Mouse (Mus musculus): ENCODE measurements at regions not wholly inside any gene's neighbourhood (a gene's known extent, or its start where the extent isn't known, plus 50 kb on each side); places are given as distances from the start of the nearest gene placed in this dataset.

- no peak for ATAC-seq (ENCODE audit: low FRiP score)
- no peaks in the 10 kb centered on the region for H3K9me3 ChIP-seq
- 69% methylated on average over 3 of the region's 3 CpGs for WGBS
These were observed 276.5 kb downstream of the Insc start for GRCm38 (mm10) chr7:115020023-115020422.

DNA sequence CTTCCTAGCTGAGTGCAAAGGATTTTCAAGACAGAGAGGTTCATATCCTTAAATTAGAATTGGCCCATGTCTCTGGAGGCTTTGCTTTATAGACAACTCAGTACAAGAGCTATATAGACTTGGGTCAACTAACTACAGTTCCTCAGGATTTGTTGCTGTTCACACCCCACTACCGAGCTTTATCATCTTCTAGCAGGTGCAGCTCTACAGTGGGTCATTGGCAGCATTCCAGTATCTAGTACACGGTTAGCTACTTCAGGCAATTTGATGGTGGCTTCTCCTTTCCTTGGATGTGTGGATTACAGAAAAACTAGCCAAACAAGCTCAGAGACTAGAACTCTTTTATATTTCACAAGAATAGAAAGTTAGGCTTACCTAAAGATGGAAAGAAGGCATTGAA lies 282.3 kb downstream of the Insc start:
- Histone ChIP-seq H3K4me2 (no peak overlapping the region), H3K9ac (no peak overlapping the region)

More at GRCm38 (mm10) chr7:115020023-115020422, 276.5 kb downstream of the Insc start:
- no peaks in the 10 kb centered on the region for H3K36me3 ChIP-seq
- no peaks in the 10 kb centered on the region for H3K4me1 ChIP-seq (replicated peaks)
- H3K4me3 ChIP-seq, result no peak overlapping the region
- H3K27me3 ChIP-seq, result no peaks in the 10 kb centered on the region
- H3K9ac ChIP-seq, result no peak overlapping the region
- no peak overlapping the region for H3K4me2 ChIP-seq
- H3K27ac ChIP-seq, result no peak overlapping the region

GRCm38 (mm10) chr7:115027685-115028084 lies 284.2 kb downstream of the Insc start:
- WGBS, result 79% methylated on average over 1 of the region's 1 CpGs
- no peak overlapping the region for H3K9ac ChIP-seq
- no peaks in the 10 kb centered on the region for H3K9me3 ChIP-seq
- no peak for ATAC-seq (ENCODE audit: low FRiP score)
- no peaks in the 10 kb centered on the region for H3K27me3 ChIP-seq
- no peak overlapping the region for H3K4me3 ChIP-seq
- H3K4me1 ChIP-seq (replicated peaks), result no peaks in the 10 kb centered on the region
- H3K36me3 ChIP-seq, result no peaks in the 10 kb centered on the region
- H3K4me2 ChIP-seq, result no peak overlapping the region
- H3K27ac ChIP-seq, result no peak overlapping the region

More for the DNA sequence above, 282.3 kb downstream of the Insc start:
- Histone ChIP-seq H3K9me3 (no peaks in the 10 kb centered on the region), H3K27me3 (no peaks in the 10 kb centered on the region), H3K27ac (no peak overlapping the region), H3K4me1 (replicated peaks) (no peaks in the 10 kb centered on the region), H3K4me3 (no peak overlapping the region), H3K36me3 (no peaks in the 10 kb centered on the region)
- ATAC-seq (ENCODE audit: low FRiP score), result no peak
- WGBS, result 91% methylated on average over 2 of the region's 2 CpGs

DNA sequence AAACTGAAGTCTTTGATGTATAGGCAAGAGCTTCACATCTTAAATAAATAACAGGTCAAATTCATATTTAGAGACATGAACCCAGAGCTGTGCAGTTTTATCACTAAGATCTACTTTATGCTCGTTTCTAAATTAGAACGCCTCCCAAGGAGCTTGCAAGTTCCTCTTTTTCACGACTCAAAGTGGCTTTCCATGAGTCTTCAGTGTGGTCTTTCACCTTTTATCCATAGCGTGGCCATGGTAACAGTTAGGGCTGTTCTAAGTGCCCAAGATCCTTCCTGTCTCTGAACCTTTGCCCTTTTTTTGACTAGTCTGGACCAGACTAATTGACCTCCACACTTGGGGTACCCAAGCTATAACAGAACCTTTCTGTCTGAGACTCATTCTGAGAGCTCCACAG lies 290.5 kb downstream of the Insc start:
- no peaks in the 10 kb centered on the region for H3K4me1 ChIP-seq (replicated peaks)
- no peak overlapping the region for H3K4me3 ChIP-seq
- no peak overlapping the region for H3K4me2 ChIP-seq
- H3K9ac ChIP-seq, result no peak overlapping the region
- WGBS, result 77% methylated on average over 4 of the region's 4 CpGs
- H3K27ac ChIP-seq, result no peak overlapping the region
- 0 out of 2 replicates have a peak, but pooled peaks cover 2% of the 10 kb centered on the region for H3K27me3 ChIP-seq
- H3K36me3 ChIP-seq, result no peaks in the 10 kb centered on the region
- no peak for ATAC-seq (ENCODE audit: low FRiP score)
- no peaks in the 10 kb centered on the region for H3K9me3 ChIP-seq

- H3K27me3 ChIP-seq, result peaks cover 60% of the 10 kb centered on the region
- no peak for ATAC-seq (ENCODE audit: low FRiP score)
- no peaks in the 10 kb centered on the region for H3K36me3 ChIP-seq
- H3K4me2 ChIP-seq, result no peak overlapping the region
- H3K9ac ChIP-seq, result no peak overlapping the region
- no peak overlapping the region for H3K27ac ChIP-seq
- H3K4me1 ChIP-seq (replicated peaks), result peaks cover 19% of the 10 kb centered on the region
- no peaks in the 10 kb centered on the region for H3K9me3 ChIP-seq
- H3K4me3 ChIP-seq, result no peak overlapping the region
These were observed 312.0 kb downstream of the Insc start for GRCm38 (mm10) chr7:115055527-115055926.

DNA sequence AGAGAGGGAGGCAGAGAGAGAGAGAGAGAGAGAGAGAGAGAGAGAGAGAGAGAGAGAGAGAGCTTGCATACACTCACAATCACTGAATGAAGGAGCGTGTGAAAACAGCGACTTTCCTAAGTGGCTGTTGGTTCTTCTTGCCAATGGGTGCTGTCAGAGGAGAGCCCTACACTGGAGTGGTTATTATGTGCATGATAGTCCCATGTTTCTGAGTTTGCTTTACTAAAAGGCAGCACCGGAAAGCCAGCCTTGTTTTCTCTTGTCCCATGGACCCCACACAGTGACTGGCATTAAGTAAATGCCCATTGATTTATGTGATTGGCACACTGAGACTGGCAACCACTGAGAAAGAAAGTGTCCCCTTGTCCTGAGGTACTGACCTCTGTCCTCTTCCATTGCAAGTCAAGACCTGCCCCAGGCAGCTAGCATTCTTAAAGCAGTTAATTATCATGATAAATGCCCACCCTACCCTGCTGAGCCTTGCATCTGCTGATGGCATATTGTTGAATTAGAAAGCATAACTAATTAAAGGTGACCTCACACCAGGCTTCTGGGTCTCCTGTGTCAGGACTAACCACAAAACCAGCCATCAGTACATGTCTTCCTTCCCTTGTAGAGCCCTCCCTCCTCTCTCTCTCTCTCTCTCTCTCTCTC lies 313.6 kb downstream of the Insc start:
- Histone ChIP-seq H3K27me3 (peaks cover 63% of the 10 kb centered on the region), H3K4me1 (replicated peaks) (peaks cover 19% of the 10 kb centered on the region), H3K36me3 (no peaks in the 10 kb centered on the region), H3K4me3 (no peak overlapping the region), H3K4me2 (no peak overlapping the region), H3K9me3 (no peaks in the 10 kb centered on the region), H3K9ac (no peak overlapping the region), H3K27ac (no peak overlapping the region)
- peak; percentile 49 for ATAC-seq (ENCODE audit: low FRiP score)
- WGBS, result 14% methylated on average over 3 of the region's 3 CpGs

- H3K9ac ChIP-seq, result no peak overlapping the region
- H3K9me3 ChIP-seq, result no peaks in the 10 kb centered on the region
- ATAC-seq (ENCODE audit: low FRiP score), result no peak
- no peak overlapping the region for H3K27ac ChIP-seq
- WGBS, result 8% methylated on average over 3 of the region's 3 CpGs
- H3K4me3 ChIP-seq, result no peak overlapping the region
- H3K4me2 ChIP-seq, result no peak overlapping the region
- peaks cover 69% of the 10 kb centered on the region for H3K27me3 ChIP-seq
- peaks cover 19% of the 10 kb centered on the region for H3K4me1 ChIP-seq (replicated peaks)
- H3K36me3 ChIP-seq, result no peaks in the 10 kb centered on the region
These were observed 314.2 kb downstream of the Insc start for GRCm38 (mm10) chr7:115057736-115058135.

DNA sequence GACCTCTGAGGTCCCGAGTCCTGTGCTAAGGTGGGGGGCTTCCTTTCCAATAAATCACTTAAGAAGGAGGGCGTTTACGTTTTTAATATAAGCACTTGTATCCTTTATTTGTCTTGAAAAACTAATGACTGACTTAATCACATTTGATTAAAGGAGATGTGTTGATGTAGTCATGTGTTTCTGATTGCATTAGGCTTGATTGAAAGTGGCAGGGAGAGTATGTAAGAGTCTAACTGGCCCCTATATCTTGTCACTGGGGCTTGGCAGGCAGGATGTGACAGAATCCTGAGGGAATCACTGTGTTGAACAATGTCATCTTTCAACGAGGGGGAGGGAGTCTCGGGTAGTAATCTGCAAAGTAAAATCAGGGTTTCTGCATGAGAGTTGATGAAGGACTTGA lies 316.7 kb downstream of the Insc start:
- Histone ChIP-seq H3K4me2 (no peak overlapping the region), H3K27me3 (peaks cover 89% of the 10 kb centered on the region), H3K9me3 (no peaks in the 10 kb centered on the region), H3K4me1 (replicated peaks) (peaks cover 23% of the 10 kb centered on the region), H3K4me3 (no peak overlapping the region), H3K36me3 (no peaks in the 10 kb centered on the region), H3K27ac (no peak overlapping the region), H3K9ac (no peak overlapping the region)
- ATAC-seq (ENCODE audit: low FRiP score), result no peak
- 41% methylated on average over 5 of the region's 5 CpGs for WGBS

DNA sequence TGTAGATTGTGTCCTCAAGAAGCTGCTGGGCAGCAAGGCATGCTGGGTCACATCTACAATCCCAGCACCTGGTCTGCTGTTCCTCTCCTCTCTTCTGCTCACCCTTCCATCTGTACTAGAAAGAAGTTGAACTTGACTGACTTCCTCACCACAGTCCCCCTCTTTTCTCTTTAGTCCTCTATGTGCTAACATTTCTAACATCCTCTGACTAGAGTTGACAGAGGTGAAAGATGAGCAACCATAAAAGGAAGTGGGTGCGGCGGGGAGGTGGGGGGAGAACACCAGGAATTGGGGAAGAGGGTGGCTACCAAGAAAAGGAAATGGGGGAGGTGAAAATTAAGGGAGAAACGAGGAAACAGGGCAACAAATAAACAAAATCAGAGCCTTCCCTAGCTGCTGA lies 319.3 kb downstream of the Insc start:
- 78% methylated on average over 3 of the region's 3 CpGs for WGBS
- Histone ChIP-seq H3K27ac (no peak overlapping the region), H3K9ac (no peak overlapping the region), H3K36me3 (no peaks in the 10 kb centered on the region), H3K4me1 (replicated peaks) (peaks cover 11% of the 10 kb centered on the region), H3K27me3 (peaks cover 80% of the 10 kb centered on the region), H3K9me3 (no peaks in the 10 kb centered on the region), H3K4me3 (no peak overlapping the region), H3K4me2 (no peak overlapping the region)
- ATAC-seq (ENCODE audit: low FRiP score), result no peak

DNA sequence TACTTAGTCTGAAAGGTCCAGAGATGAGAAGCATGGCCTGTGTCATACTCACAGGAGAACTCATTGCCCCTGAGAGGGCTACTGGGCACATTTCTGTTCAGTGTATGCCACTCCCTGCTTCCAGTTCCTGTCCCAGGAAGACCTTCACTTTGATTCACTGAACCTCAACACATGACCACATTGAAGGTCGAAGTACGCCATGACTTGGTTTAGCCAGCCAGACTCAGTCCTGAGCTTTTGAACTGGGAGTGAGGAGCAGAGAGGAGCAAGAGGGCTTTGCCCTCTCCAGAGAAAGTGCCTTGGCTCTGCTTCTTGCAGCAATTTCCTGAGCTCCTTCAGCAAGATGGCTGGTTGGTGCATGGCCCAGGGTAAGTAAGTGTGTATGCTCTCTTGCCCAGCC lies 324.1 kb downstream of the Insc start:
- H3K36me3 ChIP-seq, result no peaks in the 10 kb centered on the region
- H3K4me3 ChIP-seq, result no peak overlapping the region
- H3K9ac ChIP-seq, result no peak overlapping the region
- 92% methylated on average over 2 of the region's 2 CpGs for WGBS
- H3K27me3 ChIP-seq, result peaks cover 62% of the 10 kb centered on the region
- no peak overlapping the region for H3K4me2 ChIP-seq
- H3K4me1 ChIP-seq (replicated peaks), result peaks cover 4% of the 10 kb centered on the region; the same call in 1 of the 2 replicates
- ATAC-seq (ENCODE audit: low FRiP score), result no peak
- no peak overlapping the region for H3K27ac ChIP-seq
- no peaks in the 10 kb centered on the region for H3K9me3 ChIP-seq

DNA sequence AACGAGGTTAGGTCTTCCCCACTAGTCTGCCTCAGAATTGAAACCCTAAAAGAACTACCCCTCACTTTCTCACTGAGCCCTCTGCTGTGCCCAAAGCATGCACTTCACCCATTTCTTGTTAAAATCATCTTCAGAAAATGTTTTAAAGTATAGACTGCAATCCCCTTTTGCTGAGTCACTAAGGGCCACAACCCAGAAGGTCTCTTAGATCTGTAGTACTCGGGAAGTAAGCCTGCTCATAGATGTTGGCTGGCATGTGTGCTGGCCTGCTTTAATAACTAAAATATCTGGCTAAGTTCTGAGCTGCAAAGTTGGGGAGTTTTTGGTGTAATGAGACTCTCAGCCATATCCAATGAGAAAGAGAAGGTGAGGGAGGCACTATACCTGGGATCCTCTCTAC lies 329.9 kb downstream of the Insc start:
- H3K27ac ChIP-seq, result no peak overlapping the region
- 79% methylated on average over 2 of the region's 2 CpGs for WGBS
- H3K9me3 ChIP-seq, result no peaks in the 10 kb centered on the region
- no peak overlapping the region for H3K9ac ChIP-seq
- ATAC-seq (ENCODE audit: low FRiP score), result no peak
- H3K4me3 ChIP-seq, result no peak overlapping the region
- no peaks in the 10 kb centered on the region for H3K36me3 ChIP-seq
- no peak overlapping the region for H3K4me2 ChIP-seq
- H3K4me1 ChIP-seq (replicated peaks), result no peaks in the 10 kb centered on the region
- peaks cover 40% of the 10 kb centered on the region for H3K27me3 ChIP-seq

DNA sequence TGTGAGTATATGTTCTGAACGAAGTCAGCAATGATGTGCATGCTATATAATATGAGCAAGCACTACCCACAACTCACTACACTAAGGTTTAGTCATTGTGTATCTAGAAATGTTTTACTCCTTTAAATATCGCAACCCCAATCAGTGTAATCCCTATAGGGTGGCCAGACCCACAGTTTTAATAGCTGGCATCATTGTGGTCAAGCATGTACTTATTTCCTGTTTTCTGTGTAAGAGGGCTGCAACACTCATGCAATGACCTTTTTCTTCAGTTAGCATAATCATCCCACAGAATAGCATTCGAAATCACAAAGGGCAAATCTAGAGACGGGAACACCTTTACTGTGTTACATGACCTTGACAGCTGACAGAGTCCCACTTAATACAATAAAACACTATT lies 333.3 kb downstream of the Insc start:
- Histone ChIP-seq H3K9ac (no peak overlapping the region), H3K4me2 (no peak overlapping the region), H3K27me3 (peaks cover 27% of the 10 kb centered on the region), H3K4me1 (replicated peaks) (no peaks in the 10 kb centered on the region), H3K36me3 (no peaks in the 10 kb centered on the region), H3K27ac (no peak overlapping the region), H3K9me3 (no peaks in the 10 kb centered on the region), H3K4me3 (no peak overlapping the region)
- ATAC-seq (ENCODE audit: low FRiP score), result no peak
- WGBS, result 90% methylated on average over 4 of the region's 4 CpGs

GRCm38 (mm10) chr7:115084711-115085380 lies 341.4 kb downstream of the Insc start:
- no peak for ATAC-seq (ENCODE audit: low FRiP score)
- 91% methylated on average over 3 of the region's 3 CpGs for WGBS
- Histone ChIP-seq H3K9ac (no peak overlapping the region), H3K4me3 (no peak overlapping the region), H3K27ac (no peak overlapping the region), H3K4me2 (no peak overlapping the region), H3K4me1 (replicated peaks) (no peaks in the 10 kb centered on the region), H3K9me3 (no peaks in the 10 kb centered on the region), H3K27me3 (peaks cover 16% of the 10 kb centered on the region), H3K36me3 (no peaks in the 10 kb centered on the region)
